Mouse (Mus musculus) monocyte, adult 2 months (primary cell): ENCODE data around the gene Mrps14.

Experiments
- DNase-seq, 2 experiments: peaks; one replicate each; pipeline ENCODE4 v3.0.0; 2022; ENCODE audit warnings: low spot score in 2 of 2, low read depth in 1 of 2

Mrps14 gene

GRCm38 (mm10) chr1:160194529-160195336, at the start of gene Mrps14:
Gene Mrps14 (plus strand): TSS chr1:160195215.
- peak; percentile 98 for DNase-seq

DNA sequence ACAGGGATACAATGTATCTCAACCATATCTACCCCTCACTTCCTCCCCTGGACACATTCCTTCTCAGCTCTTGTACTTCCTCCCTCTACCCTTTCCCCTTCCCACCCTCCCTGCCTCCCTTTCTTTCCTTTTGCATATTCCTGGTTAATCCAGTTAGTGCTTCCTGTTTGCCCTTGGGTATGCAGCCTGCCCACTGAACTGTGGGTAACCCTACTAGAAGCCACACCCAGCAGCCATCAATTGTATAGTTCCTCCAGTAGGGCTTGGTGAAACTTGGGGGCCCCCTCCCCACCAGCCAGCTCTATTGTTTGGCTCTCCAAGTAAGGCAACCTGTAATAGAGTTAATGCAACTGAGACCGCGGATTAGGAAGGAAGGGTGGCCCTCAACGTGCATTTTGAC, 49.4 kb upstream of the Mrps14 start:
- no peak for DNase-seq

DNA sequence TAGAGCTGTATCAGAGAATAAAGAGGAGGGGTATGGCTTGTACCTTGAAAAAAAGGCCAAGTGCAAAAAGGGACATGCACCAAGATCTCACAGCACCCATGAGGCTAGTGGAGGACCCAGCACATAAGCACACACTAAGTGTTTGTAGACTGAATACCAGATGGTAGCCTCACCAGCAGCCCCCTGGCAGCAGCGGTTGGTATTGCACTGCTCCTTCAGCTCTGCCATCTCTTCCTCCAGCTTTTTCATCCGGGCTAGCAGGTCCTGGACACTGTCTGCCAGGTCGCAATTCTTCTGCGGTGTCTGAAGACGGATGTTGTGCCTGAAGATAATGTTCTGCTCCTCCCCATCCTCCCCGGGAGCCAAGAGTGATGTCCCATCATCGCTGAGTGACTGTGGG, 47.7 kb upstream of the Mrps14 start:
- no peak for DNase-seq

- DNase-seq = no peak
These were observed 45.6 kb upstream of the Mrps14 start for GRCm38 (mm10) chr1:160149291-160149906.

GRCm38 (mm10) chr1:160150726-160151125, 44.3 kb upstream of the Mrps14 start:
- no peak for DNase-seq

GRCm38 (mm10) chr1:160153480-160153879, 41.5 kb upstream of the Mrps14 start, which contains the start of gene Tnn:
Gene Tnn (minus strand): TSS chr1:160153580.
- DNase-seq = no peak

GRCm38 (mm10) chr1:160158190-160158589, 36.8 kb upstream of the Mrps14 start:
- no peak for DNase-seq

- DNase-seq = no peak
These were observed 28.4 kb upstream of the Mrps14 start for GRCm38 (mm10) chr1:160166600-160166999.

- no peak for DNase-seq
These were observed 18.1 kb upstream of the Mrps14 start for GRCm38 (mm10) chr1:160176903-160177302.

GRCm38 (mm10) chr1:160181216-160181615, 13.8 kb upstream of the Mrps14 start:
- DNase-seq = no peak

DNA sequence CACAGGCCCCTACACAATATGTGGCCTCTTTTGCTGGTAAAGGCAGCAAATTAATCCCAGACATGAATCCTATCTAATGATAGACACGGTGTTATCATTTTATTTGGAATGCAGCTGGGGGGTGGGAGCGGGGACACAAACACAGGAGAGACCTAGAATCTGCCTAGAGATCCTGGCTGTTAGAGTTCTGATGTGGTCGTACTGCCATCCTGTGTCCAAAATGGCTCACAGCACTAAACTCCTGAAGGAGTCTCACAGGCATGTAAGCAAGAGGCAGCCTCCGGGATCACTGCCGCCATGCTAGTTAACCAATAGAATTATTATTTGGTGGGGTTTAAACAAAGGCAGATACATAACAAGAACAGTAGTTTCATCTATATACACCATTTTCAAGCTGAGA, 10.5 kb upstream of the Mrps14 start:
- no peak for DNase-seq

- no peak for DNase-seq
These were observed 285 bp downstream of the Mrps14 start for GRCm38 (mm10) chr1:160195337-160195663.

- DNase-seq = no peak
These were observed 10.5 kb downstream of the Mrps14 start for GRCm38 (mm10) chr1:160205486-160205885.

- DNase-seq = no peak
These were observed 14.8 kb downstream of the Mrps14 start for GRCm38 (mm10) chr1:160209844-160210243.

GRCm38 (mm10) chr1:160210566-160210965, 15.6 kb downstream of the Mrps14 start:
- no peak for DNase-seq

DNA sequence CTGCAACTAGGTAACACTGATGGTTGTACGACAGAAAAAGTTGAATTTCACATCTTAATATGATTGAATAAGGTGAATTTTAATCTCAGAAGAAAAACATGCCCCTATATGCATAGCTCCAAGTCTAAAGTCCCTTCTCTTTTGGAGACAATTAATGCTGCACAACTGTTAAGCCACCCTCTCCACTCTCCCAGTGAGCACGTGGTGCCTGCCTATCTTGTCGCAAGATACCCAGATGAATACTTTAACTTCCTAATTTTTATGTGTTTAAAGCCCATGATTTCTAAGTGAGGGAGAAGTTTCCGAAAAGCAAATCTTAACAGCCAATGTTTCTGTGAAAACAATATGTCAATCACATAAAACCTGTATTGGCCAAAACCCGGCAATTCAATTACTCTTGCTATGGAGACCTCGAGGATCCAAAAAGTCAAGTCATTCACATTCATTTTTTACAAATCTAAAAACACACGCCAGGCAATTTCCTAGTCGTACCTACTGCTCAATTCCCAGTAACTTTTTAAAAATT, 16.6 kb downstream of the Mrps14 start:
- DNase-seq = no peak

- no peak for DNase-seq
These were observed 17.2 kb downstream of the Mrps14 start for GRCm38 (mm10) chr1:160212123-160212691.

GRCm38 (mm10) chr1:160212703-160213669, 18.0 kb downstream of the Mrps14 start, which contains the start of gene Cacybp:
Gene Cacybp (minus strand): TSS chr1:160212875.
- peak; percentile 99 to 100 for DNase-seq

GRCm38 (mm10) chr1:160214171-160214570, 19.2 kb downstream of the Mrps14 start:
- DNase-seq = no peak

GRCm38 (mm10) chr1:160217898-160218297, 22.9 kb downstream of the Mrps14 start:
- DNase-seq = no peak

- no peak for DNase-seq
These were observed 29.1 kb downstream of the Mrps14 start for GRCm38 (mm10) chr1:160224093-160224492.
